ENCODE assay signal across 13 mouse cellular contexts in the genomic region with DNA sequence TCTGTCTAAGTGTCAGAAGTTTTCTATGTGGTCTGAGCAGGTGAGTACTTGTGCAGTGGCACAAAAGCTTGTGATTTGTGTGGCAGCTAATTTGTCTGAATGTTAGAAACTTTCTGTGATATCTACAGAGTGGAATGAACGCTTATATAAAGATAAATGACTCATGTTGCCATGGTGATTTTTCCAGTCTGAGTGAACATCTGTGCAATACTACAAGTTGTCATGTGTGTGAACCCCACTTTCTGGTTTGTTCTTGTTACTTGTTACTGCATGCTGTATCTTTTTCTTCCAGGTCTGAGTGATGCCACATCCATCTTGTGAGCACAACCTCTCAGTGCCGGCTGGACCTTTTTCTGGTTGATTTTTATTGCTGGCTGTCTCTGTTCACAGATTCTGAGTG.
"Had no signal": no experiment of that assay in that cellular context is flagged by ENCODE, and none has a peak within 500 bp of the region (broad histone marks: within the 10 kb centered on the region; RNA-seq: fewer than 3 reads in every experiment).

No protein-coding gene starts in this region.

- ATAC-seq: hindbrain, postnatal 0 days; liver, postnatal 0 days; midbrain, embryonic 15.5 days had no signal

- DNase-seq: kidney, adult 11 months; kidney, adult 9 months; kidney, postnatal 10 days; kidney, postnatal 4 days; liver; liver, embryonic 13.5 days; liver, postnatal 0 days; lung, postnatal 14 days; spleen, adult 18-20 months; thymus, adult 2 months; thymus, postnatal 25 days had no signal
